Mouse (Mus musculus): ENCODE data around the gene Ccdc85c.

GRCm38 (mm10) chr12:108259322-108260049, 15.7 kb downstream of the Ccdc85c start:
- TF ChIP-seq CTCF (conservative IDR thresholded peaks at IDR 0.05; ENCODE audit: low read length) (no peak), NANOG (IDR thresholded peaks at IDR 0.05; ENCODE audit: borderline replicate concordance, low read length) (no peak), POU5F1 (IDR thresholded peaks at IDR 0.05; ENCODE audit: borderline replicate concordance, low read length) (no peak)
